Mouse (Mus musculus) liver, adult 2 months (tissue): ENCODE data around the gene Itga2b. TPM values are rescaled to one million over a fixed set of nuclear protein-coding genes. Genes with fewer than 3 reads are reported as not detected.

Experiments used
- DNase-seq: peaks from one replicate; pipeline ENCODE4 v3.0.0-alpha.2; 2011; ENCODE audit warnings: low read depth, low spot score; ENCODE audit errors: extremely low read depth
- H3K27ac ChIP-seq: fragments of 200-500 bp; replicated peaks from 2 replicates; pipeline ENCODE4 v1.5.1; 2012; ENCODE audit warnings: low read depth, mild to moderate bottlenecking, control low read depth, inconsistent platforms, low read length; ENCODE audit not compliant: insufficient read depth
- H3K27me3 ChIP-seq: fragments of 200-500 bp; 2 replicates; pipeline ENCODE4 v1.6.1; 2012; ENCODE audit warnings: mild to moderate bottlenecking, moderate library complexity, low read length, inconsistent platforms; ENCODE audit not compliant: control insufficient read depth, insufficient read depth
- H3K36me3 ChIP-seq: fragments of 200-500 bp; 2 replicates; pipeline ENCODE4 v1.6.1; 2012; ENCODE audit warnings: low read length, inconsistent platforms; ENCODE audit not compliant: control insufficient read depth, insufficient read depth
- H3K4me1 ChIP-seq: fragments of 200-500 bp; 2 replicates; pipeline ENCODE4 v1.6.1; 2011; ENCODE audit warnings: low read length; ENCODE audit not compliant: control insufficient read depth, insufficient read depth
- H3K4me3 ChIP-seq: fragments of 200-500 bp; 2 replicates; pipeline ENCODE4 v1.5.1; 2011; ENCODE audit warnings: low read depth, mild to moderate bottlenecking, control low read depth, low read length, moderate library complexity; ENCODE audit not compliant: insufficient read depth
- H3K79me2 ChIP-seq: fragments of 200-500 bp; 2 replicates; pipeline ENCODE4 v1.6.1; 2012; ENCODE audit warnings: inconsistent platforms, mild to moderate bottlenecking, low read length, moderate library complexity; ENCODE audit not compliant: control insufficient read depth, insufficient read depth
- H3K9ac ChIP-seq: fragments of 200-500 bp; 2 replicates; pipeline ENCODE4 v1.6.1; 2012; ENCODE audit warnings: low read depth, mild to moderate bottlenecking, control low read depth, inconsistent platforms, low read length
- CTCF ChIP-seq: fragments of 200-500 bp; IDR thresholded peaks from 2 replicates; pipeline ENCODE4 v1.5.1; 2011; ENCODE audit warnings: low read depth, low read length, control low read depth
- POLR2A ChIP-seq: fragments of 200-500 bp; IDR thresholded peaks from 2 replicates; pipeline ENCODE4 v1.6.1; 2011; ENCODE audit warnings: low read length, control low read depth; ENCODE audit not compliant: insufficient read depth; ENCODE audit errors: extremely low read depth
- WGBS: fragments of 180-500 bp; shearing (Covaris S2); methylation state at CpG from one replicate; pipeline ENCODE4 v1.1.7; 2018; 5-methylcytosine and 5-hydroxymethylcytosine counted together
- polyA plus RNA-seq: library from polyadenylated mRNA; depleted of rRNA; stranded (reverse); fragments of >200 nt; gene quantifications from 2 replicates; pipeline ENCODE4 v1.2.3, GENCODE M21; 2012
- total RNA-seq: library from RNA; depleted of rRNA; stranded (reverse); fragments of >200 nt; gene quantifications from 2 replicates; pipeline ENCODE4 v1.2.3, GENCODE M21; 2014

The Itga2b gene
- total and polyA plus RNA-seq, 2 experiments = 1.6 to 7.1 TPM

- Histone ChIP-seq H3K27me3 (no peaks in the 10 kb centered on the region), H3K36me3 (peaks cover 11% of the 10 kb centered on the region; the same call in 1 of the 2 replicates), H3K4me1 (peaks cover 18% of the 10 kb centered on the region), H3K79me2 (no peaks in the 10 kb centered on the region; the same call in 1 of the 2 replicates), H3K4me3 (peak overlapping the region; percentile 55), H3K27ac (peak overlapping the region; percentile 83), H3K9ac (peak overlapping the region; percentile 79)
- TF ChIP-seq CTCF = no peak
- TF ChIP-seq POLR2A = no peak
- DNase-seq = peak; percentile 42
- WGBS = 24% methylated on average over 16 of the region's 16 CpGs
Observed at GRCm38 (mm10) chr11:102432115-102432843, 37.6 kb downstream of the Itga2b start.

GRCm38 (mm10) chr11:102431728-102432114 is 38.2 kb downstream of the Itga2b start:
- H3K27me3 ChIP-seq = no peaks in the 10 kb centered on the region
- peaks cover 11% of the 10 kb centered on the region; the same call in 1 of the 2 replicates for H3K36me3 ChIP-seq
- no peak for DNase-seq
- H3K4me1 ChIP-seq = peaks cover 18% of the 10 kb centered on the region
- no peak for TF ChIP-seq POLR2A
- peak overlapping the region; percentile 55; the same call in 1 of the 2 replicates for H3K4me3 ChIP-seq
- H3K27ac ChIP-seq = peak overlapping the region; percentile 83
- peak overlapping the region; percentile 79 for H3K9ac ChIP-seq
- no peaks in the 10 kb centered on the region; the same call in 1 of the 2 replicates for H3K79me2 ChIP-seq
- WGBS = 23% methylated on average over 3 of the region's 3 CpGs

DNA sequence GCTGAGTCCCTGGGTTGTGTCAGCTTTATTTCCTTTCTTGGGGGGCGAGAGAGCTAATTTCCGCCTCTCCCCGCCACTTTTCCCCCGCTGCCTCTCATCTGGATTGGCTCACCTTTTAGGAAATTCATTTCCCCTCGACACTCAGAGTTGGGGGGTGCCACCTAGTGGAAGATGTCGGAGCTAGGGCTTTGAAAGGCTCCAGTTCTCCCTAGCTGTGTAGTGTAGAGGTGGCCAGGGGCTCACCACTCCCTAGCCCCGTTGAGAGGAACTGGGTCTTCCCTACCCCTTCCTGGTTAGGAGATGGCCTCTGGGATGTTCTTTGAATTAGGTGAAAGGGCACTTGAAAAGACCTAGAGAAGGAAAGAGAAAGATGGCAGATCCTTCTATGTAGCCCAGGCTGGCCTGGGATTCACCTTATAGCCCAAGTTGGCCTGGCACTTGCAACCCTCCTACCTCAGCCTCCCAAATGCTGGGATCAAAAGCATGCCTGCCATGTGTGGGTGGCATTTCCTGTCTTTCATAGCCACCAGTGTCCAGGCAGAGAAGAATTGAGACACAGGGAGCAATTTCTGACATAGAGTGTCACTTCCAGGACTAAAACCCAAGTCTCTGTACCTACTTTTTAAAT is 38.8 kb downstream of the Itga2b start:
- peaks cover 10% of the 10 kb centered on the region; the same call in 1 of the 2 replicates for H3K36me3 ChIP-seq
- 1% methylated on average over 7 of the region's 7 CpGs for WGBS
- H3K27ac ChIP-seq = peak overlapping the region; percentile 90
- H3K27me3 ChIP-seq = no peaks in the 10 kb centered on the region
- peak overlapping the region; percentile 77 for H3K9ac ChIP-seq
- peak; percentile 68 for DNase-seq
- no peaks in the 10 kb centered on the region; the same call in 1 of the 2 replicates for H3K79me2 ChIP-seq
- TF ChIP-seq POLR2A (no peak), CTCF (peak; percentile 78)
- peak overlapping the region; percentile 86 for H3K4me3 ChIP-seq
- H3K4me1 ChIP-seq = peaks cover 18% of the 10 kb centered on the region

DNA sequence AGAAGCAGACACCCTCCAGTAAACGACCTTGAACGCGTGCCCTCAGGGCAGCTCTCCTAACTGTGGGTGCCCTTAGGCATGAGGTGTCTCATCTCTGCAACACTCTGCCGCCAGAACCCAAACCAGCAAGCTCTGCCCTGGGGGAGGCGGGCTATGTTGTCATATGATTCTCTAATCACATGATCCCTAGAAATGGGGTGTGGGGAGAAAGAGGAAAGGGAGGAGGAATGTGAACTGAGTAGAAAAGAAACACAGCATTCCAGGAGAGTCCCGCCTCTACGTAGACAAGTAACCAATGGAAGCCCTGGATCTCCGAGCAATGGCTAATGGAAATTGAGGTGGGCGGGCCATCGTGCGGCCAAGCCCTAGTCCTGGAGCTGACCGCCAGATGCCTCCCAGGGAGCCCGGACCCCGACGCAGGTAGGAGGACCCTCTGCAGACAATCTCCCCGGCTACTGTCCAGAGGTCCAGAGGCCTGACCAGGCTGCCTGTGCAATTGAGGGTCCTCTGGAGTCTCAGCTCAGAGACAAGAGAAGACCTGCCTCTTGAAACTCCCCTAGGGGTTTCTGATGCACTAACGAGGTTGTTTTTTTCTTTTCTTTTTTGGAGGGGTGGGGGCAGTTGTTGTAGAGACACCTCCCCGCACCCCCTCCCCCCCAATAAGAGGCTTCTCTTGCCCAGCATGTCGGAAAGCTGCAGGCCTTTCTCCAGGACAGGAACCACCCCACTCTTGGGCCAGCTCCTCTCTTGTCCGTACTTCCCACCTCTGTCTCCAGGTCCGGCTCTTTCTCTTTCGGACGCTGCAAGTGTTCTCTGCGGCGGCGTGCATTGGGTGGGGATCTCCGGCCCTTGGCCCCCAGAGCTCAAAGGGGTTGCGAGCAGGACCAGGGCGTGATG is 39.6 kb downstream of the Itga2b start, which contains the start of gene Grn:
Grn (plus strand) TSS at position 195 of the 897 bp plus-strand sequence.
- Histone ChIP-seq H3K79me2 (no peaks in the 10 kb centered on the region; the same call in 1 of the 2 replicates), H3K4me3 (peak within 1 kb of the TSS; percentile 86), H3K27me3 (no peaks in the 10 kb centered on the region), H3K9ac (peak within 1 kb of the TSS; percentile 77), H3K4me1 (peaks cover 18% of the 10 kb centered on the region), H3K27ac (peak within 1 kb of the TSS; percentile 90), H3K36me3 (peaks cover 7% of the 10 kb centered on the region; the same call in 1 of the 2 replicates)
- TF ChIP-seq POLR2A (peak; percentile 93), CTCF (no peak)
- DNase-seq = peak; percentile 99
- WGBS = under 1% methylated on average over 29 of the region's 29 CpGs

- whole genome bisulfite sequencing = 37% methylated on average over 3 of the region's 3 CpGs
- peaks cover 18% of the 10 kb centered on the region for H3K4me1 ChIP-seq
- H3K36me3 ChIP-seq = 0 out of 2 replicates have a peak, but pooled peaks cover 2% of the 10 kb centered on the region
- no peaks in the 10 kb centered on the region for H3K27me3 ChIP-seq
- no peaks in the 10 kb centered on the region; the same call in 1 of the 2 replicates for H3K79me2 ChIP-seq
- peak overlapping the region; percentile 22 for H3K27ac ChIP-seq
- DNase-seq = no peak
- H3K9ac ChIP-seq = peak overlapping the region; percentile 46; the same call in 1 of the 2 replicates
- peak overlapping the region; percentile 15 for H3K4me3 ChIP-seq
- TF ChIP-seq POLR2A (no peak), CTCF (no peak)
Observed at GRCm38 (mm10) chr11:102429551-102429950, 40.4 kb downstream of the Itga2b start.
